Comparison of ENCODE assay signal across 21 mouse cellular contexts in the genomic region with DNA sequence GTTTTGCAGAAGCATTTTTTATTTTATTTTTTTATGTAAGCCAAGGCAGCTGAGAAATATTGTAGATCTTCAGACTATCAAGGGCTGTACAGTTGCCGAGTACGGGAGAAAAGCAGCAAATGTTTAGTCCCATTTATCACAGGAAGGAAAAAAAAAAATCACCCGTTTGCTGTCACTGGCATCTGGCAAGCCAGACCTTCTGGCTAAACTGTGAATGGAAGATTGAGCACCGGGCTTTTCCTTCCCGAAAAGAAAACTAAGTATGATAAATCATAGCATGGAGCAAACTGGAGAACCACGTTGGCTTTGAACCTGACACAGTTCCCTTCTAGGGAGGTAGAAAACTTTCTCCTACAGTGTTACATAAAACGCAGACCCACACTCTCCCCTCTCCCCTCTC.
DNase-seq lines count a peak whose midpoint lies in the region; ATAC-seq lines count a peak whose summit lies in the region.
"Had no signal": no experiment of that assay in that cellular context is flagged by ENCODE, and none has a peak within 500 bp of the region (broad histone marks: within the 10 kb centered on the region; RNA-seq: fewer than 3 reads in every experiment).

No protein-coding gene starts in this region.

- no peak overlapping the region for H3K4me2 ChIP-seq in hindbrain, embryonic 15.5 days
- H3K4me2 ChIP-seq in hindbrain, embryonic 16.5 days (ENCODE audit: low read length): no peak overlapping the region
- H3K4me2 ChIP-seq: embryonic facial prominence, embryonic 15.5 days; heart, embryonic 15.5 days; intestine, embryonic 15.5 days; limb, embryonic 13.5 days; liver, embryonic 13.5 days; lung, embryonic 15.5 days had no signal

- DNase-seq in layer of hippocampus, adult 8-10 months (ENCODE audit: low spot score in 2 of 2): peak; percentile 20 to 34
- no peak for DNase-seq in layer of hippocampus, adult 9-10 months (ENCODE audit: low spot score)
- DNase-seq in kidney, adult 9 months: peak; percentile 36
- DNase-seq in kidney, postnatal 14 days: peak; percentile 27
- DNase-seq in urinary bladder, postnatal 14 days (ENCODE audit: low spot score): no peak
- DNase-seq: adrenal gland, adult 8-10 months; cerebellum, adult 11 months; gastrocnemius, postnatal 14 days; heart, postnatal 4 days; liver, embryonic 13.5 days; midbrain, embryonic 14.5 days; spleen, adult 18-20 months; thymus, postnatal 36 days had no signal

- no peaks in the 10 kb centered on the region for H3K4me1 ChIP-seq in hindbrain, embryonic 15.5 days (replicated peaks)
- no peaks in the 10 kb centered on the region for H3K4me1 ChIP-seq in hindbrain, embryonic 16.5 days (ENCODE audit: control insufficient read depth, insufficient read depth, low read depth, low read length)
- H3K4me1 ChIP-seq: embryonic facial prominence, embryonic 15.5 days; intestine, embryonic 15.5 days; liver, embryonic 13.5 days had no signal

- 0 out of 2 replicates have a peak overlapping the region, but pooled peaks have one; percentile 8 for H3K27ac ChIP-seq in hindbrain, embryonic 15.5 days (replicated peaks)
- H3K27ac ChIP-seq in hindbrain, embryonic 16.5 days (ENCODE audit: low read depth, low read length): no peak overlapping the region
- H3K27ac ChIP-seq: embryonic facial prominence, embryonic 15.5 days; heart, embryonic 15.5 days; intestine, embryonic 15.5 days; limb, embryonic 13.5 days; liver, embryonic 13.5 days; lung, embryonic 15.5 days had no signal

- H3K4me3 ChIP-seq in hindbrain, embryonic 15.5 days: no peak overlapping the region
- H3K4me3 ChIP-seq in hindbrain, embryonic 16.5 days (ENCODE audit: low read length): no peak overlapping the region
- H3K4me3 ChIP-seq: embryonic facial prominence, embryonic 15.5 days; heart, embryonic 15.5 days; intestine, embryonic 15.5 days; limb, embryonic 13.5 days; liver, embryonic 13.5 days; lung, embryonic 15.5 days; myocyte had no signal

- no peaks in the 10 kb centered on the region for H3K36me3 ChIP-seq in hindbrain, embryonic 15.5 days
- H3K36me3 ChIP-seq in hindbrain, embryonic 16.5 days (ENCODE audit: control insufficient read depth, insufficient read depth, low read length): no peaks in the 10 kb centered on the region
- H3K36me3 ChIP-seq: embryonic facial prominence, embryonic 15.5 days; heart, embryonic 15.5 days; intestine, embryonic 15.5 days; limb, embryonic 13.5 days; liver, embryonic 13.5 days; lung, embryonic 15.5 days had no signal

- no peak overlapping the region for H3K9ac ChIP-seq in hindbrain, embryonic 15.5 days
- H3K9ac ChIP-seq in hindbrain, embryonic 16.5 days (ENCODE audit: low read depth, low read length): no peak overlapping the region
- H3K9ac ChIP-seq: embryonic facial prominence, embryonic 15.5 days; heart, embryonic 15.5 days; intestine, embryonic 15.5 days; limb, embryonic 13.5 days; liver, embryonic 13.5 days; lung, embryonic 15.5 days had no signal

- no peaks in the 10 kb centered on the region for H3K9me3 ChIP-seq in hindbrain, embryonic 15.5 days
- H3K9me3 ChIP-seq in hindbrain, embryonic 16.5 days (ENCODE audit: control insufficient read depth, low read length): no peaks in the 10 kb centered on the region
- H3K9me3 ChIP-seq: embryonic facial prominence, embryonic 15.5 days; heart, embryonic 15.5 days; intestine, embryonic 15.5 days; limb, embryonic 13.5 days; liver, embryonic 13.5 days; lung, embryonic 15.5 days had no signal

- 55% methylated on average over 7 of the region's 7 CpGs for WGBS in hindbrain, embryonic 15.5 days
- WGBS in hindbrain, embryonic 16.5 days: 60% methylated on average over 7 of the region's 7 CpGs

- H3K27me3 ChIP-seq in hindbrain, embryonic 15.5 days: no peaks in the 10 kb centered on the region
- no peaks in the 10 kb centered on the region for H3K27me3 ChIP-seq in hindbrain, embryonic 16.5 days (replicated peaks; ENCODE audit: control insufficient read depth, insufficient read depth, low read length)
- H3K27me3 ChIP-seq: embryonic facial prominence, embryonic 15.5 days; heart, embryonic 15.5 days; intestine, embryonic 15.5 days; limb, embryonic 13.5 days; liver, embryonic 13.5 days; lung, embryonic 15.5 days had no signal

- no peak for ATAC-seq in hindbrain, embryonic 15.5 days (ENCODE audit: low FRiP score, low read depth)
- ATAC-seq in hindbrain, embryonic 16.5 days: no peak
- ATAC-seq: intestine, embryonic 15.5 days had no signal

Comparison
In these comparisons a context has a peak if more than half of its experiments do, and no peak if none do; other contexts are left out.
1. DNase-seq: peak in layer of hippocampus, adult 8-10 months (2 of 2), kidney, adult 9 months (single experiment) and kidney, postnatal 14 days (single experiment); none in layer of hippocampus, adult 9-10 months (single experiment) and urinary bladder, postnatal 14 days (single experiment).